Mouse (Mus musculus) CD4-positive, CD25-positive, alpha-beta regulatory T cell, adult 4 months (primary cell): ENCODE measurements at regions not wholly inside any gene's neighbourhood (a gene's known extent, or its start where the extent isn't known, plus 50 kb on each side); places are given as distances from the start of the nearest gene placed in this dataset.

Experiments used
- ATAC-seq: one replicate; pipeline ENCODE4 v1.8.0; 2017

- ATAC-seq = no peak
Observed at GRCm38 (mm10) chr7:37392122-37392521, 381.3 kb downstream of the Zfp536 start.

- no peak for ATAC-seq
Observed at GRCm38 (mm10) chr7:37392604-37393003, 380.8 kb downstream of the Zfp536 start.

GRCm38 (mm10) chr7:37393071-37393470 is 380.4 kb downstream of the Zfp536 start:
- no peak for ATAC-seq

- no peak for ATAC-seq
Observed at GRCm38 (mm10) chr7:37394965-37395426, 378.4 kb downstream of the Zfp536 start.

GRCm38 (mm10) chr7:37395881-37396513 is 377.4 kb downstream of the Zfp536 start:
- no peak for ATAC-seq

GRCm38 (mm10) chr7:37403483-37403882 is 370.0 kb downstream of the Zfp536 start:
- no peak for ATAC-seq

GRCm38 (mm10) chr7:37413350-37413749 is 360.1 kb downstream of the Zfp536 start:
- ATAC-seq = no peak

- no peak for ATAC-seq
Observed at GRCm38 (mm10) chr7:37421704-37422103, 351.7 kb downstream of the Zfp536 start.
